Comparison of ENCODE assay signal across 22 mouse cellular contexts in the genomic region with DNA sequence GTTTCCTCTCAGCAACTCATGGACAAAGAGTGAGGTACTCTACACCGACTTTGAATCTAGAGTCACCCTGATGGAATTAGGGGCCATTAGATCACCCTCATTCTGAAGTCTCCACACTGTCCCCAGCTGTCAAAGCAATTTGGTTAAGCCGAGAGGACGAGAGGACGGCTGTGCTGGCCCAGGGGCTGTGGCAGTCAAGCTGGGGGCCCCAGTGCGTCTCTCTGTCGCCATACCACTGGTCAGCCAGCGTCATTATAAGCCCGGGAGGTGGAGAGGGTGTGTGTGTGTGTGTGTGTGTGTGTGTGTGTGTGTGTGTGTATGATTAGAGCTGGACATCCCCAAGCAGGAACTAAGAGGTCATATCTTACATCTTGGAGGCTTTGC. TPM values are rescaled to one million over a fixed set of nuclear protein-coding genes. Genes with fewer than 3 reads are reported as not detected.
A peak's percentile ranks its signal among the peaks of the same experiment; 100 is the strongest.
DNase-seq lines count a peak whose midpoint lies in the region; ATAC-seq lines count a peak whose summit lies in the region.
"Had no signal": no experiment of that assay in that cellular context is flagged by ENCODE, and none has a peak within 500 bp of the region (broad histone marks: within the 10 kb centered on the region; RNA-seq: fewer than 3 reads in every experiment).

No protein-coding gene starts in this region.

- peak; percentile 19 for DNase-seq in forebrain, embryonic 10.5 days (ENCODE audit: extremely low spot score, low spot score)
- DNase-seq in forebrain, embryonic 11.5 days (ENCODE audit: low spot score), result no peak
- DNase-seq in hindbrain, embryonic 10.5 days (ENCODE audit: low spot score), result peak; percentile 15
- peak; percentile 32 for DNase-seq in neural tube, embryonic 10.5 days (ENCODE audit: extremely low spot score, low spot score)
- no peak for DNase-seq in layer of hippocampus, postnatal 14 days (ENCODE audit: low spot score in 2 of 2)
- DNase-seq: cerebellum, adult 9-11 months; gastrocnemius, postnatal 36 days; layer of hippocampus, postnatal 36 days; left cerebral cortex, postnatal 4 days; thymus, postnatal 25 days had no signal

- no peaks in the 10 kb centered on the region for H3K36me3 ChIP-seq in forebrain, embryonic 10.5 days (replicated peaks)
- H3K36me3 ChIP-seq in forebrain, embryonic 11.5 days (ENCODE audit: control insufficient read depth, insufficient read depth, low read length), result no peaks in the 10 kb centered on the region
- no peaks in the 10 kb centered on the region for H3K36me3 ChIP-seq in hindbrain, embryonic 10.5 days
- no peaks in the 10 kb centered on the region for H3K36me3 ChIP-seq in hindbrain, embryonic 16.5 days (ENCODE audit: control insufficient read depth, insufficient read depth, low read length)
- H3K36me3 ChIP-seq in neural tube, embryonic 15.5 days, result no peaks in the 10 kb centered on the region
- H3K36me3 ChIP-seq: forebrain, embryonic 15.5 days; intestine, embryonic 15.5 days; neural tube, embryonic 13.5 days had no signal

- H3K9me3 ChIP-seq in forebrain, embryonic 10.5 days, result no peaks in the 10 kb centered on the region
- H3K9me3 ChIP-seq in forebrain, embryonic 11.5 days (ENCODE audit: control insufficient read depth, low read length), result no peaks in the 10 kb centered on the region
- H3K9me3 ChIP-seq in hindbrain, embryonic 10.5 days, result no peaks in the 10 kb centered on the region
- no peaks in the 10 kb centered on the region for H3K9me3 ChIP-seq in hindbrain, embryonic 16.5 days (ENCODE audit: control insufficient read depth, low read length)
- no peaks in the 10 kb centered on the region for H3K9me3 ChIP-seq in neural tube, embryonic 15.5 days (replicated peaks)
- H3K9me3 ChIP-seq: forebrain, embryonic 15.5 days; intestine, embryonic 15.5 days; neural tube, embryonic 13.5 days had no signal

- H3K9ac ChIP-seq in forebrain, embryonic 11.5 days (ENCODE audit: low read length), result no peak overlapping the region
- no peak overlapping the region for H3K9ac ChIP-seq in hindbrain, embryonic 16.5 days (ENCODE audit: low read depth, low read length)
- H3K9ac ChIP-seq in neural tube, embryonic 15.5 days (replicated peaks), result no peak overlapping the region
- H3K9ac ChIP-seq: forebrain, embryonic 15.5 days; intestine, embryonic 15.5 days; neural tube, embryonic 13.5 days had no signal

- H3K27me3 ChIP-seq in forebrain, embryonic 10.5 days (ENCODE audit: poor library complexity, severe bottlenecking), result peaks cover 96% of the 10 kb centered on the region
- H3K27me3 ChIP-seq in forebrain, embryonic 11.5 days (ENCODE audit: control insufficient read depth, insufficient read depth, low read length), result peaks cover 69% of the 10 kb centered on the region
- peaks cover 99% of the 10 kb centered on the region for H3K27me3 ChIP-seq in hindbrain, embryonic 10.5 days (ENCODE audit: insufficient read depth, poor library complexity, severe bottlenecking)
- H3K27me3 ChIP-seq in hindbrain, embryonic 16.5 days (replicated peaks; ENCODE audit: control insufficient read depth, insufficient read depth, low read length), result peaks cover 77% of the 10 kb centered on the region
- peaks cover 96% of the 10 kb centered on the region for H3K27me3 ChIP-seq in neural tube, embryonic 15.5 days (replicated peaks)

- no peak for ATAC-seq in forebrain, embryonic 11.5 days (replicated peaks; ENCODE audit: low FRiP score)
- no peak for ATAC-seq in hindbrain, embryonic 16.5 days
- no peak for ATAC-seq in neural tube, embryonic 15.5 days (ENCODE audit: low FRiP score)
- no peak for ATAC-seq in inflammation-experienced regulatory T-cells, adult 6 months
- ATAC-seq: forebrain, embryonic 15.5 days; intestine, embryonic 15.5 days had no signal

- peaks cover 21% of the 10 kb centered on the region for H3K4me1 ChIP-seq in forebrain, embryonic 10.5 days
- no peaks in the 10 kb centered on the region for H3K4me1 ChIP-seq in forebrain, embryonic 11.5 days (replicated peaks; ENCODE audit: control insufficient read depth, insufficient read depth, low read length)
- H3K4me1 ChIP-seq in hindbrain, embryonic 10.5 days (replicated peaks), result peaks cover 9% of the 10 kb centered on the region
- peaks cover 3% of the 10 kb centered on the region for H3K4me1 ChIP-seq in hindbrain, embryonic 16.5 days (ENCODE audit: control insufficient read depth, insufficient read depth, low read depth, low read length)
- peaks cover 4% of the 10 kb centered on the region for H3K4me1 ChIP-seq in neural tube, embryonic 15.5 days

- 2% methylated on average over 8 of the region's 8 CpGs for WGBS in forebrain, embryonic 10.5 days
- under 1% methylated on average over 8 of the region's 8 CpGs for WGBS in forebrain, embryonic 11.5 days
- WGBS in hindbrain, embryonic 10.5 days, result 0% methylated on average over 8 of the region's 8 CpGs
- WGBS in hindbrain, embryonic 16.5 days, result 2% methylated on average over 8 of the region's 8 CpGs
- 1% methylated on average over 8 of the region's 8 CpGs for WGBS in neural tube, embryonic 15.5 days

- no peak overlapping the region for H3K4me3 ChIP-seq in forebrain, embryonic 10.5 days
- no peak overlapping the region for H3K4me3 ChIP-seq in forebrain, embryonic 11.5 days (ENCODE audit: low read depth, low read length)
- no peak overlapping the region for H3K4me3 ChIP-seq in hindbrain, embryonic 10.5 days
- H3K4me3 ChIP-seq in hindbrain, embryonic 16.5 days (ENCODE audit: low read length), result no peak overlapping the region
- no peak overlapping the region for H3K4me3 ChIP-seq in neural tube, embryonic 15.5 days (replicated peaks)
- H3K4me3 ChIP-seq: forebrain, embryonic 15.5 days; intestine, embryonic 15.5 days; neural tube, embryonic 13.5 days had no signal

- H3K4me2 ChIP-seq in forebrain, embryonic 11.5 days (ENCODE audit: low read depth, low read length, severe bottlenecking), result no peak overlapping the region
- H3K4me2 ChIP-seq in hindbrain, embryonic 16.5 days (ENCODE audit: low read length), result no peak overlapping the region
- H3K4me2 ChIP-seq in neural tube, embryonic 15.5 days, result no peak overlapping the region
- H3K4me2 ChIP-seq: forebrain, embryonic 15.5 days; intestine, embryonic 15.5 days; neural tube, embryonic 13.5 days had no signal

- H3K27ac ChIP-seq in forebrain, embryonic 10.5 days, result no peak overlapping the region
- H3K27ac ChIP-seq in forebrain, embryonic 11.5 days (ENCODE audit: low read depth, low read length), result no peak overlapping the region
- no peak overlapping the region for H3K27ac ChIP-seq in hindbrain, embryonic 10.5 days
- H3K27ac ChIP-seq in hindbrain, embryonic 16.5 days (ENCODE audit: low read depth, low read length), result no peak overlapping the region
- no peak overlapping the region for H3K27ac ChIP-seq in neural tube, embryonic 15.5 days (replicated peaks)
- H3K27ac ChIP-seq: forebrain, embryonic 15.5 days; intestine, embryonic 15.5 days; neural tube, embryonic 13.5 days had no signal

RNA-seq across cellular contexts. Expression of gene Tbx5, which starts 10.9 kb away (rescaled TPM):
- 0.04 and 0.41 TPM in 2 replicates for polyA plus RNA-seq in forebrain, embryonic 10.5 days (2016; fragmentation: Nextera tagmentation; extraction: Ambion mirVana)
- polyA plus RNA-seq in forebrain, embryonic 11.5 days (2014; fragmentation: Nextera tagmentation; extraction: Ambion mirVana), result not detected in 2 replicates
- not detected in 2 replicates for polyA plus RNA-seq in hindbrain, embryonic 10.5 days (2016; fragmentation: Nextera tagmentation; extraction: Ambion mirVana)
- 0.05 and 0.11 TPM in 2 replicates for polyA plus RNA-seq in hindbrain, embryonic 16.5 days (2015; fragmentation: Nextera tagmentation; extraction: Ambion mirVana)
- 0.10 and 0.19 TPM in 2 replicates for polyA plus RNA-seq in neural tube, embryonic 15.5 days (2015; fragmentation: Nextera tagmentation; extraction: Ambion mirVana)
- total RNA-seq in layer of hippocampus, postnatal 14 days (2021), result not detected
- polyA plus RNA-seq in inflammation-experienced regulatory T-cells, adult 6 months (2017; shearing (Covaris generic)), result not detected
- total RNA-seq: gastrocnemius, postnatal 36 days; hematopoietic stem cell, adult 5-6 weeks; layer of hippocampus, postnatal 36 days; left cerebral cortex, postnatal 4 days; MEL; monocyte, adult 5-6 weeks had no signal
- polyA plus RNA-seq: forebrain, embryonic 15.5 days; kidney, embryonic 14.5 days; large intestine, adult 2 months; liver, embryonic 16.5 days had no signal

Comparison
In these comparisons a context has a peak if more than half of its experiments do, and no peak if none do; other contexts are left out.
1. DNase-seq: peak in forebrain, embryonic 10.5 days (single experiment), hindbrain, embryonic 10.5 days (single experiment) and neural tube, embryonic 10.5 days (single experiment); none in forebrain, embryonic 11.5 days (single experiment) and layer of hippocampus, postnatal 14 days (0 of 2).